Mouse (Mus musculus): Measurements from ENCODE around the gene Mrps12. TPM values are rescaled to one million over a fixed set of nuclear protein-coding genes. Genes with fewer than 3 reads are reported as not detected.

Gene Mrps12
- polyA plus RNA-seq, 1 experiment from 2014 or later: 147 TPM

GRCm38 (mm10) chr7:28693321-28693966 is 48.2 kb downstream of the Mrps12 start:
- peak overlapping the region; percentile 72 for H3K27ac ChIP-seq (replicated peaks)
- peak; percentile 73 for DNase-seq (ENCODE audit: low spot score)
- WGBS: under 1% methylated on average over 36 of the region's 38 CpGs

GRCm38 (mm10) chr7:28692545-28693320 is 48.9 kb downstream of the Mrps12 start, which contains the start of gene Fbxo27:
TSS of gene Fbxo27 (plus strand) at chr7:28692849.
- H3K4me3 ChIP-seq: peak within 1 kb of the TSS; percentile 60
- DNase-seq (ENCODE audit: low spot score): peak; percentile 39
- H3K9me3 ChIP-seq (replicated peaks): no peaks in the 10 kb centered on the region
- WGBS: 26% methylated on average over 30 of the region's 30 CpGs
- H3K27me3 ChIP-seq (ENCODE audit: low read depth, poor library complexity, severe bottlenecking): peaks cover 37% of the 10 kb centered on the region
- peak within 1 kb of the TSS; percentile 72 for H3K27ac ChIP-seq (replicated peaks)
- no peaks in the 10 kb centered on the region for H3K36me3 ChIP-seq
- H3K4me1 ChIP-seq: peaks cover 24% of the 10 kb centered on the region

More at GRCm38 (mm10) chr7:28693321-28693966, 48.2 kb downstream of the Mrps12 start:
- Histone ChIP-seq H3K4me1 (peaks cover 24% of the 10 kb centered on the region), H3K27me3 (ENCODE audit: low read depth, poor library complexity, severe bottlenecking) (peaks cover 37% of the 10 kb centered on the region), H3K4me3 (peak overlapping the region; percentile 60), H3K36me3 (no peaks in the 10 kb centered on the region), H3K9me3 (replicated peaks) (no peaks in the 10 kb centered on the region)

GRCm38 (mm10) chr7:28691075-28691474 is 50.5 kb downstream of the Mrps12 start:
- no peaks in the 10 kb centered on the region for H3K36me3 ChIP-seq
- peaks cover 37% of the 10 kb centered on the region for H3K27me3 ChIP-seq (ENCODE audit: low read depth, poor library complexity, severe bottlenecking)
- no peak overlapping the region for H3K27ac ChIP-seq (replicated peaks)
- H3K4me1 ChIP-seq: peaks cover 24% of the 10 kb centered on the region
- no peak for DNase-seq (ENCODE audit: low spot score)
- no peaks in the 10 kb centered on the region for H3K9me3 ChIP-seq (replicated peaks)
- 81% methylated on average over 7 of the region's 7 CpGs for WGBS
- no peak overlapping the region for H3K4me3 ChIP-seq

Other genes starting within 250 kb of the Mrps12 start
- gene Ifnl2, start 231.4 kb downstream of the Mrps12 start, polyA plus RNA-seq (2016; fragmentation: Nextera tagmentation; extraction: Ambion mirVana): not detected in 2 replicates
- not detected in 2 replicates for gene Ifnl3, start 219.0 kb downstream of the Mrps12 start, polyA plus RNA-seq (2016; fragmentation: Nextera tagmentation; extraction: Ambion mirVana)
- not detected in 2 replicates for gene Sycn, start 200.9 kb downstream of the Mrps12 start, polyA plus RNA-seq (2016; fragmentation: Nextera tagmentation; extraction: Ambion mirVana)
- gene Nccrp1, start 194.6 kb downstream of the Mrps12 start, polyA plus RNA-seq (2016; fragmentation: Nextera tagmentation; extraction: Ambion mirVana): 0.14 and 0.20 TPM in 2 replicates
- gene Samd4b, start 143.7 kb downstream of the Mrps12 start, polyA plus RNA-seq (2016; fragmentation: Nextera tagmentation; extraction: Ambion mirVana): 29.2 and 30.5 TPM in 2 replicates
- gene Pak4, start 143.6 kb downstream of the Mrps12 start, polyA plus RNA-seq (2016; fragmentation: Nextera tagmentation; extraction: Ambion mirVana): 60.9 and 66.4 TPM in 2 replicates
- gene Acp7, start 110.5 kb downstream of the Mrps12 start, polyA plus RNA-seq (2016; fragmentation: Nextera tagmentation; extraction: Ambion mirVana): not detected in 2 replicates
- gene Fbxo27, start 49.0 kb downstream of the Mrps12 start, polyA plus RNA-seq (2016; fragmentation: Nextera tagmentation; extraction: Ambion mirVana): 4.9 and 5.8 TPM in 2 replicates
- gene Fbxo17, start 25.0 kb downstream of the Mrps12 start, polyA plus RNA-seq (2016; fragmentation: Nextera tagmentation; extraction: Ambion mirVana): 9.0 and 9.5 TPM in 2 replicates
- 39.9 and 41.8 TPM in 2 replicates for gene Sars2, start 172 bp upstream of the Mrps12 start, polyA plus RNA-seq (2016; fragmentation: Nextera tagmentation; extraction: Ambion mirVana)
- 0.20 TPM in 1 of 2 replicates, not detected in the other for gene Ccer2, start 14.4 kb upstream of the Mrps12 start, polyA plus RNA-seq (2016; fragmentation: Nextera tagmentation; extraction: Ambion mirVana)
- 62.7 and 71.6 TPM in 2 replicates for gene Sirt2, start 24.9 kb upstream of the Mrps12 start, polyA plus RNA-seq (2016; fragmentation: Nextera tagmentation; extraction: Ambion mirVana)
- 57.6 and 62.3 TPM in 2 replicates for gene Nfkbib, start 25.7 kb upstream of the Mrps12 start, polyA plus RNA-seq (2016; fragmentation: Nextera tagmentation; extraction: Ambion mirVana)
- 3.5 and 4.0 TPM in 2 replicates for gene Rinl, start 47.1 kb upstream of the Mrps12 start, polyA plus RNA-seq (2016; fragmentation: Nextera tagmentation; extraction: Ambion mirVana)
- gene Hnrnpl, start 66.7 kb upstream of the Mrps12 start, polyA plus RNA-seq (2016; fragmentation: Nextera tagmentation; extraction: Ambion mirVana): 279 and 293 TPM in 2 replicates
- gene Ech1, start 83.4 kb upstream of the Mrps12 start, polyA plus RNA-seq (2016; fragmentation: Nextera tagmentation; extraction: Ambion mirVana): 85.1 and 94.5 TPM in 2 replicates
- 3.1 and 3.7 TPM in 2 replicates for gene Lgals4, start 92.0 kb upstream of the Mrps12 start, polyA plus RNA-seq (2016; fragmentation: Nextera tagmentation; extraction: Ambion mirVana)
- 0.62 and 0.85 TPM in 2 replicates for gene Lgals7, start 122.0 kb upstream of the Mrps12 start, polyA plus RNA-seq (2016; fragmentation: Nextera tagmentation; extraction: Ambion mirVana)
- 0.15 and 0.31 TPM in 2 replicates for gene Capn12, start 139.6 kb upstream of the Mrps12 start, polyA plus RNA-seq (2016; fragmentation: Nextera tagmentation; extraction: Ambion mirVana)
- 236 and 239 TPM in 2 replicates for gene Actn4, start 220.5 kb upstream of the Mrps12 start, polyA plus RNA-seq (2016; fragmentation: Nextera tagmentation; extraction: Ambion mirVana)
- gene Eif3k, start 240.0 kb upstream of the Mrps12 start, polyA plus RNA-seq (2016; fragmentation: Nextera tagmentation; extraction: Ambion mirVana): 402 and 429 TPM in 2 replicates
- gene Map4k1, start 240.2 kb upstream of the Mrps12 start, polyA plus RNA-seq (2016; fragmentation: Nextera tagmentation; extraction: Ambion mirVana): 7.9 and 11.4 TPM in 2 replicates

Measured in midbrain, embryonic 10.5 days (tissue).